Mouse (Mus musculus): Measurements from ENCODE around the gene Zgrf1.

Gene Zgrf1

DNA sequence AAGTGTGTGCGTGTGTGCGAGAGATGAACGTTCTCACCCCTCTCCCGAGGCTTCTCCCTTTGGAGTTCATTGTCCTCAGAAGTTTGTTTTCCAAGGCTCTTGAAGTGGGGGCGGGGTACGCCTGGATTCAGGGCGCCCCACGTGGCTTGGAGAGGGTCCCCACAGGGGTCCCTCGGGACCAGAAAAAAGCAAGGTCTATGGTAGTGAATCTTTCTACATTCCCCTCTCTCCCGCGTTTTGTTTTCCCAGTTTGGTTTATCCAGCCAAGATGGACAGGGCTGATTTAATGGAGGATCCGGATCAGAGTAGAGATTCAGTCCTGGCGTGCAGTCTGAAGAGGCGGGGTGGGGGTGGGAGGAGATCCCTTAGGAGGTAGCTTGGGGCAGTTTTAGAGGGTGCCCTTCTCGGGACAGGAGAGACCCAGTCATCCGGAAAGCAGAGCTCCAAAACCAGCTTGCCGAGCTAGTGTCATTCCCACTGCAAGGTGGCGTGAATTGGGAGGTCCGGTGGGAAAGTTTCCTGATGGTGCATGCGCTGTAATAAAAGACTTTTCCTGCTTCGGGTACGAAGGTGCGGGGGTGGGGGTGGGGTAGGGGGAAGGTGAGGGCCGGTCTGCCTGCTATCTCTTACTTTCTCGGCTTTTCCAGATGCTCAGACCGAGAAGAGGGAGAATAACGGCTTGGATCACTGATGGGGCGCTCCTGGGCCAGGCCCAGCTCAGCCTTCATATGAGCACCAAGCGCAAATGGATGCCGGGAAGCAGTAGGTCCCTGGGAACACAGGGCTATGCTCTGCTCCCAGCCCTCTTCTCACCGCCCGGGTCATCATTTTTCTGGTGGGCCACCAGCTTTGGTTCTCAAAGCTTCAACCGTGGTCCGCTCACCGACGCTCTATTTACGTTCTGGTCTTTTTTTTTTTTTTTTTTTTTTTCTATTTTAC, 87.7 kb downstream of the Zgrf1 start:
- DNase-seq: no peak

DNA sequence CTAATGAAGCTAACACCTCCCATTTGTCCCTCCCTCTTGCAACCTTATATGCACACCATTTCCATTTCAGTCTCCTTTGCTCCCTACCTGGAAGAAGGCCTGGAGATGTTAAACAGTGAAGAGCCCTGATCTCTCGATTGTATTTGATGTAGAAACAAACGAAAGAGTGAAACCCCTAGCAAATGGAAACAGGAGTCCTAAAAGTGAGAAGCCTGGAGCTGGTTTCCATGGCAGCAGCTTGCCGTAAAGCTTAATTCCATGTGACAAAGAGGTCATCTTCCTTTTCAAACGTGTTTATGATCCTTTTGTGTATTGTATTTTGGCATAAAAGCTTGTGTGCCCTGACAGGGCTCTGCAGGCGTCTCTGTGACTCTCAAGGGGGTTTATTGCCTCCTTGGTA, 88.9 kb downstream of the Zgrf1 start:
- DNase-seq: no peak

DNA sequence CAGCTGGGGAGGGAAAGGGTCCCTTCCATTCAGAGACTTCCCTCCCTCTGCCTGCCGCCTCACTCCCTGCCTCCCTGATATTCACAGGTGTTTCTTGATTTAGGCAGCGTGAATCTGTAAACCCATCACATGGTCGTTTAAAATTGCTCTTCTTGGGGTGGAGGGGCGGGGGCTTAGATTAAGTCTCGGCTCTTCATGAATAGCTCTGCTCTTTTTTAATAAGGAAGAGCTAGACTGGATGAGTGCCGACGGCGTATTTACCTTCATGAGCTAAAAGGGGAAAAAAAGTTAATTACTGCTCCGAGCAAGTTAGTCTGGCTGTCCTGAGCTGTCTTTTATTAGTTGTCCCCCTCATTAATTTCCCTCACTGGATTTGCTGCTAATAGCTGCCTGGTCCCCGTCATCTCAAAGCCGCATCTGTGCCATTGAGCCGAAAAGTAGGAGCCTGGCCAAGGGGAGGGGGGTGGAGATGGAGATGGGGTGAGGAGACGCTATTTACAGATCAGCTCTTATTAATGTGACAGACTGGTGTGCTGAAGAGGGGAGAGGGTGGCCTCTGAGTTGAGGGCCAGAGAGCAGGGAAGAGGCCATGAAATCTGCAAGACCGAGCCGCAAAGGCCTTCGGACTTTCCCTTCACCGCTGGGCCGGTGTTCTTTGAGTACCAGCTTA, 93.0 kb downstream of the Zgrf1 start:
- DNase-seq: no peak

DNA sequence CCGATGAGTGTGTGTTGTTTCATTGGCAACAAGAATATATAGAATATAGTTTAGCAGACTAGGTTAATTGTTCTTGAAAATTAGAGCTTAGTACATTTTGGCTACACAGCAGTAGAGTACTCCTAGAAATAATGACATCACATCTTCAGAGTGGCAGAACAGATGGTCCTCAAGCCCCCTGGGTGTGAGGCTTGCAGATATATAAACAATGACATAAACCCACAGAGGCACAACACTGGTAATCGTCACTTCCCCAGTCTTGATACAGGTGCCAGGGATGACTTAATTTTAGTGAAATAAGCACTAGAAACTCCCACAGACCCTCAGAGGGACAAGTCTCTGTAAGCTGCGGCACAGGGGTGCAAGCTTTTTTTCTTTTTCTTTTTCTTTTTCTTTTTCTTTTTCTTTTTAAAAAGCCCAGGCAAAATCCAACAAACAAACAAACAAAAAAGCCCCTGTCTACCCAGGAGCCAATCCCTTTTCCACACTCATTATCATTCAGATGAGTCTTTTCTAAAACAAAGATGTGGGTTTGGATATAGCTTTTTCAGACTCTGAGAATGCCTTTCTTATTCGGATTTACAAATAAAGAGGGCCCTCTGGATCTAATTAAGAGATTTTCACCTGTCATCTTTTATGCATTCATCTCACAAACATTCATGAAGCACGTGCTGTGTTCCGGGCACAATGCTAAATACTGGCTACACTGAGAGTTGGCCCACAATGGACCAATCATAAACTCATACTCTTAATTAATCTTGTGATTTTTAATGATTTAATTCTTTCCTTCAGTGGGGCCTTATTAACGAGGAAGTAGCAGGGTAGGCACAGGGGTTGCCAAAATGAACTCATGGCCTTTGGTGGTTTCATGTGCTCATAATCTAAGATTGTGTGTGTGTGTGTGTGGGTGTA, 98.7 kb downstream of the Zgrf1 start:
- no peak for DNase-seq

DNA sequence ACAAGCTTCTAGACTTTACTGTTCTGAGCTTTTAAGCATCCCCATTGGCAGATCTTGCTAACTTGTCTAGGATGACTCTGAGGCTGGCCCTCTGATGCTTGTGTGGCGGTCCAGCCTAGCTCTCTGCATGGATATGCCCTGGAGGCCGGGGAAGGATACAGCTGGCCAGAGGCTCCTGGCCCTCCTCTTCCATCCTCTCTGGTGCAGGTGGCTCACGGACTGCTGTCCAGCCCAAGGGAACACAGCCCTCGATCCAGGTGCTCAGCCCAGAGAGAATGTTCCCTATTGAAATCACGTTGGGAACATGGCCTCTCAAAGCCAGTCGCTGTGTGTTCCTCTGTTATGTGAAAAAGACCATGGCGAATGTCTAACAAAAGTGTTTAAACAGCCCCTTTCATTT, 107.4 kb downstream of the Zgrf1 start:
- DNase-seq: no peak

DNA sequence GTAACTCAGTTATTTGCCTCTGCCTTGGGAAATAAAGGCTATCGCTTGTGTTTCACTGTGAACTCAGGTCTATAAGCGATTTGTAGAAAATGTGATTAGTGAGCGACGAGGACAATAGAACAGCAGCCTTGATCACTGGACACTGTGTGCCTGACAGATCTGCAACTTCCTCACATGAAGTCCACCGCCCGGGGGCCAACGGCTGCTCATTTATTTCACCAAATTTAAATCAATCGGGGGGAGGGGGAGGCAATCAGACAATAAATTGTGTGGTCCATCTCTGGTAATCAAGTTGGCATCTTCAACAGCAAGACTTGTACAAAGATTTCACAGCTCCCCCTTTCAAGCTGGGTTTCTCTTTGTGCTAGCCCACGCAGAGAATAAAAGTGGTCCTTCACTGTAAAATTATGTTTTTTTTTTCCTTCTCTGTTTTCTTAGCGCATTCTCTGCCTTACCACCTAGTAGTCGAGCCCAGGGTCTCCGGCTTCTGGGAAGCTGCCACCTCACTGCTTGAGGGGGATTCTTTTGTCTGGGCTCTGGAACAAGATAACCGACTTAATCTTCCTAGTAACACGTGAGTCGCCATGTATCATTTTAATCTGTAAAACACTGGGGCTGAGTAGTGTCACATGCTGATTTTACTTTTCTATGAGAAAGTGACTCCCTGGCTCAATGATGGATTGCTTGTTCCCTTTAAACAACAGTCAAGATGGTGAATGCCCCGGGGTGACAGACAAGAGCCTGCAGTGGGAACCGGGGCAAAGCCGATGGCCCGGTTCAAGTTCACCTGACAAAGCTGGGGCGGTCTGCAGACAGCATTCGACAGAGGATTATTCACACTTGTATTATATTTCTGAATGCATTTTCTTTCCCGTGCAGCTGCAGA, 108.6 kb downstream of the Zgrf1 start:
- DNase-seq: no peak

All from right cerebral cortex, postnatal 4 days (tissue).